Mouse (Mus musculus) liver, adult 2 months (tissue): Measurements from ENCODE around the gene Clip1.

ENCODE experiments used
- CTCF ChIP-seq: fragments of 200-500 bp; IDR thresholded peaks from 2 replicates; pipeline ENCODE4 v1.5.1; 2011; ENCODE audit warnings: low read depth, low read length, control low read depth
- POLR2A ChIP-seq: fragments of 200-500 bp; IDR thresholded peaks from 2 replicates; pipeline ENCODE4 v1.6.1; 2011; ENCODE audit warnings: low read length, control low read depth; ENCODE audit not compliant: insufficient read depth; ENCODE audit errors: extremely low read depth

DNA sequence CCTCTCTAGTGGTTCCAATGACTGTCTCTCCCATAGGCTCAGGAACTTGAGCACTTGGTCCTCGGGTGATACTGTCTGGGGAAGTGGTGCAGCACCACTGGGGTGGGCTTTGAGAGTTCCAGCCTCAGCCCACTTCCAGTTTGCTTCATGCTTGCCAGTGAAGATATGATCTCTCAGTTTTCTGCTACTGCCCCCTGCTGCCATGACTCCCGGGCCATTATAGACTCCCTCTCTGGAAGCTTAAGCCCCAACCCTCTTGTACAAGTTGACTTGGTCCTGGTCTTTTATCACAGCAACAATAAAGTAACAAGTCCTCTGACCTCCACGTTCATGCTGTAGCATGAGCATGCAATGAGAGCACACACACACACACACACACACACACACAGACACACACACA, 5.3 kb downstream of the Clip1 start:
- TF ChIP-seq CTCF, result no peak
- no peak for TF ChIP-seq POLR2A
